Mouse (Mus musculus): ENCODE results near the gene Gsta4.

DNA sequence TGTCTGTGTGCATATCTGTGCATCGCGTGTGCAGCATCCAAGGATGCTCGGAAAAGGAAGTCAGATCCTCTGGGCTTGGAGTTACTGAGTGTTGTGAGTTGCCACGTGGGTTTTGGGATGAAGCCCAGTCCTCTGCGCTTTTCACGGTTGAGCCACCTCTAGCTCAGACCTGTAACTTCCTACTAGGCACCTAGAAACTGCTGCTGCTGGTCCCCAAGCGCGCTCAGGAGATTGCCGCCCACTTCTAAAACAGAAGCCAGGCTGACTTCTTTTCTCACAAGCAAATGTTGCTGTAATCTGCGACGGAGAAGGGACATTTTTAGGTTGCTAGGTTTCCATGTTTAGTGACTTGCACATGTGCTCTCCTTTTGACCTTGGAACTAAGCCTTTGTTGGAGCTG, 12.5 kb downstream of the Gsta4 start:
- TF ChIP-seq GATA1 (IDR thresholded peaks at IDR 0.05; ENCODE audit: low read length) (no peak), TAL1 (IDR thresholded peaks at IDR 0.05; ENCODE audit: low read length) (no peak)
